Mouse (Mus musculus) CH12.LX (cell line): ENCODE data around the gene Dag1. TPM values are rescaled to one million over a fixed set of nuclear protein-coding genes. Genes with fewer than 3 reads are reported as not detected.

Source experiments
- DNase-seq: peaks from one replicate; pipeline ENCODE4 v3.0.0-alpha.2; 2013; ENCODE audit errors: extremely low read depth
- H3K27ac ChIP-seq: 2 replicates; pipeline ENCODE4 v1.5.1; 2012; ENCODE audit warnings: low read depth, mild to moderate bottlenecking, control low read depth, moderate library complexity; ENCODE audit not compliant: insufficient read depth
- H3K27me3 ChIP-seq: replicated peaks from 2 replicates; pipeline ENCODE3; 2012; ENCODE audit warnings: inconsistent platforms
- H3K36me3 ChIP-seq, 2 experiments: replicated peaks in 1 of 2; 2 replicates each; pipeline versions ENCODE3 to v1.6.1; 2012; ENCODE audit warnings: inconsistent platforms in 1 of 2, low read length in 1 of 2, mild to moderate bottlenecking in 1 of 2, mixed read lengths in 1 of 2, moderate library complexity in 1 of 2; ENCODE audit not compliant: control insufficient read depth in 1 of 2, insufficient read depth in 1 of 2
- H3K4me1 ChIP-seq, 2 experiments: 2 replicates each; pipeline ENCODE4 v1.6.1; 2012; ENCODE audit warnings: inconsistent platforms in 1 of 2, moderate library complexity in 1 of 2; ENCODE audit not compliant: insufficient read depth in 2 of 2, control insufficient read depth in 1 of 2
- H3K4me2 ChIP-seq: 2 replicates; pipeline ENCODE4 v1.6.1; 2012; ENCODE audit warnings: low read depth, mild to moderate bottlenecking, control low read depth; ENCODE audit not compliant: poor library complexity, insufficient read depth, severe bottlenecking
- H3K4me3 ChIP-seq, 3 experiments: fragments of 150-350 bp in 1 of 3; sonication (generic) in 1 of 3; replicated peaks in 1 of 3; 2 replicates each; pipeline versions ENCODE3 to v1.5.1; 2011 to 2012; ENCODE audit warnings: low read depth in 2 of 3, low read length in 2 of 3, mild to moderate bottlenecking in 2 of 3, moderate library complexity in 2 of 3, control low read depth in 1 of 3, improper control_type of control experiment in 1 of 3, inconsistent platforms in 1 of 3, mixed read lengths in 1 of 3; ENCODE audit not compliant: poor library complexity in 1 of 3
- H3K79me2 ChIP-seq: replicated peaks from 2 replicates; pipeline ENCODE4 v1.6.1; 2012; ENCODE audit warnings: mild to moderate bottlenecking, moderate library complexity; ENCODE audit not compliant: control insufficient read depth, poor library complexity, insufficient read depth, severe bottlenecking; ENCODE audit errors: extremely low read depth
- H3K9ac ChIP-seq: 2 replicates; pipeline ENCODE4 v1.6.1; 2012; ENCODE audit warnings: low read depth, mild to moderate bottlenecking, control low read depth, moderate library complexity; ENCODE audit not compliant: insufficient read depth
- H3K9me3 ChIP-seq: replicated peaks from 2 replicates; pipeline ENCODE3; 2012; ENCODE audit warnings: low read length, inconsistent platforms, mixed read lengths
- BHLHE40 ChIP-seq: IDR thresholded peaks from 2 replicates; pipeline ENCODE4 v1.6.1; 2011; ENCODE audit warnings: mild to moderate bottlenecking, low read depth, low read length, improper control_type of control experiment
- EP300 ChIP-seq: IDR thresholded peaks from 2 replicates; pipeline ENCODE4 v1.6.1; 2011; ENCODE audit warnings: low read length, improper control_type of control experiment
- ETS1 ChIP-seq: conservative IDR thresholded peaks from 2 replicates; pipeline ENCODE4 v1.6.1; 2012; ENCODE audit warnings: low read depth, mild to moderate bottlenecking, inconsistent platforms, low read length, improper control_type of control experiment, moderate library complexity
- GABPA ChIP-seq: IDR thresholded peaks from 2 replicates; pipeline ENCODE4 v1.6.1; 2012; ENCODE audit warnings: low read depth, low read length, improper control_type of control experiment, inconsistent platforms; ENCODE audit not compliant: insufficient replicate concordance
- HCFC1 ChIP-seq: IDR thresholded peaks from 2 replicates; pipeline ENCODE4 v1.6.1; 2012; ENCODE audit warnings: low read depth, mild to moderate bottlenecking, inconsistent platforms, low read length, improper control_type of control experiment
- JUND ChIP-seq: conservative IDR thresholded peaks from 2 replicates; pipeline ENCODE4 v1.6.1; 2011; ENCODE audit warnings: low read depth, low read length, improper control_type of control experiment
- KAT2A ChIP-seq: IDR thresholded peaks from 2 replicates; pipeline ENCODE4 v1.6.1; 2012; ENCODE audit warnings: low read length, improper control_type of control experiment, inconsistent platforms; ENCODE audit not compliant: insufficient replicate concordance
- MAX ChIP-seq: IDR thresholded peaks from 2 replicates; pipeline ENCODE4 v1.6.1; 2011; ENCODE audit warnings: low read length, improper control_type of control experiment
- MXI1 ChIP-seq: IDR thresholded peaks from 2 replicates; pipeline ENCODE4 v1.6.1; 2011; ENCODE audit warnings: mild to moderate bottlenecking, low read depth, low read length, improper control_type of control experiment
- MYC ChIP-seq: IDR thresholded peaks from 2 replicates; pipeline ENCODE4 v1.6.1; 2011; ENCODE audit warnings: low read depth, mild to moderate bottlenecking, improper control_type of control experiment, low read length
- NRF1 ChIP-seq: IDR thresholded peaks from 2 replicates; pipeline ENCODE4 v1.6.1; 2014; ENCODE audit warnings: low read depth, mild to moderate bottlenecking, inconsistent platforms, low read length, improper control_type of control experiment, moderate library complexity
- POLR2AphosphoS2 ChIP-seq: IDR thresholded peaks from 2 replicates; pipeline ENCODE4 v1.6.1; 2011; ENCODE audit warnings: low read depth, low read length, improper control_type of control experiment
- RCOR1 ChIP-seq: conservative IDR thresholded peaks from 2 replicates; pipeline ENCODE4 v1.6.1; 2012; ENCODE audit warnings: low read depth, mild to moderate bottlenecking, inconsistent platforms, low read length, improper control_type of control experiment
- SIN3A ChIP-seq: IDR thresholded peaks from 2 replicates; pipeline ENCODE4 v1.6.1; 2012; ENCODE audit warnings: low read length, improper control_type of control experiment, inconsistent platforms
- UBTF ChIP-seq: IDR thresholded peaks from 2 replicates; pipeline ENCODE4 v1.6.1; 2012; ENCODE audit warnings: low read depth, mild to moderate bottlenecking, inconsistent platforms, low read length, improper control_type of control experiment, moderate library complexity
- USF2 ChIP-seq: conservative IDR thresholded peaks from 2 replicates; pipeline ENCODE4 v1.6.1; 2011; ENCODE audit warnings: low read depth, low read length, improper control_type of control experiment
- ZC3H11A ChIP-seq: IDR thresholded peaks from 2 replicates; pipeline ENCODE4 v1.6.1; 2012; ENCODE audit warnings: low read depth, mild to moderate bottlenecking, inconsistent platforms, low read length, improper control_type of control experiment
- ZKSCAN1 ChIP-seq: IDR thresholded peaks from 2 replicates; pipeline ENCODE4 v1.6.1; 2012; ENCODE audit warnings: low read depth, inconsistent platforms, low read length, improper control_type of control experiment, borderline replicate concordance
- ZMIZ1 ChIP-seq: IDR thresholded peaks from 2 replicates; pipeline ENCODE4 v1.6.1; 2012; ENCODE audit warnings: low read depth, mild to moderate bottlenecking, inconsistent platforms, low read length, improper control_type of control experiment
- ZNF384 ChIP-seq: IDR thresholded peaks from 2 replicates; pipeline ENCODE4 v1.6.1; 2012; ENCODE audit warnings: low read depth, low read length, improper control_type of control experiment, inconsistent platforms
- dilution Hi-C: fragments of 300-500 bp; cut with MboI; formaldehyde crosslinking; loops from 2 replicates; pipeline ENCODE4 v1.14.3; 2020; ENCODE audit warnings: low sequenced_read_pairs; ENCODE audit not compliant: extremely low pct_unique_long_range_greater_than_20kb, extremely low pct_ligation_motif_present
- in situ Hi-C: fragments of 300-500 bp; cut with MboI; formaldehyde crosslinking; loops from 3 replicates; pipeline ENCODE4 v1.14.3; 2019; ENCODE audit warnings: low sequenced_read_pairs, low pct_ligation_motif_present, low pct_unique_long_range_greater_than_20kb, mixed read lengths
- polyA plus RNA-seq: library from polyadenylated mRNA; unstranded; fragments of >175 nt; gene quantifications from 2 replicates; pipeline ENCODE4 v1.2.1, GENCODE M21; 2012; ENCODE audit warnings: low read depth; ENCODE audit not compliant: insufficient read length
- total RNA-seq, 2 experiments: library from RNA; depleted of rRNA; stranded (reverse); fragments of 300-350 nt in 1 of 2; fragments of >200 nt in 1 of 2; gene quantifications; 2 replicates each; pipeline ENCODE4 v1.2.3; 2012 to 2014

Dag1 gene
- total and polyA plus RNA-seq, 3 experiments: 1.7 to 5.7 (median 3.9) TPM

GRCm38 (mm10) chr9:108264191-108264921 lies 598 bp upstream of the Dag1 start:
- peaks cover 4 to 27% of the 10 kb centered on the region in 2 experiments for H3K4me1 ChIP-seq
- peaks cover 5% of the 10 kb centered on the region for H3K27me3 ChIP-seq
- peak overlapping the region; percentile 62 for H3K9ac ChIP-seq
- peak overlapping the region; percentile 65 to 83 (median 75) for H3K4me3 ChIP-seq
- no peaks in the 10 kb centered on the region for H3K79me2 ChIP-seq
- H3K4me2 ChIP-seq: peak overlapping the region; percentile 60
- DNase-seq: no peak
- H3K27ac ChIP-seq: no peak overlapping the region
- in situ Hi-C loops: no loop called here
- dilution Hi-C loops: no loop called here
- TF ChIP-seq MXI1 (no peak), MYC (no peak), RCOR1 (no peak), ETS1 (no peak), SIN3A (no peak), KAT2A (no peak), POLR2AphosphoS2 (no peak), UBTF (no peak), USF2 (no peak), MAX (no peak), EP300 (no peak), ZC3H11A (no peak), ZKSCAN1 (no peak), NRF1 (no peak), GABPA (no peak), ZNF384 (no peak), BHLHE40 (no peak), HCFC1 (no peak), JUND (no peak)
- TF ChIP-seq, all 38 proteins: peak for 0
- H3K9me3 ChIP-seq: no peaks in the 10 kb centered on the region
- H3K36me3 ChIP-seq: no peaks in the 10 kb centered on the region

GRCm38 (mm10) chr9:108263131-108263681 lies 552 bp downstream of the Dag1 start:
- no peak for TF ChIP-seq ZMIZ1
- TF ChIP-seq MAX: peak; percentile 6; the same call in 1 of the 2 replicates
- TF ChIP-seq UBTF: 0 out of 2 replicates have a peak, but pooled peaks have one; percentile 42
- TF ChIP-seq, all 38 proteins: peak for 2
- dilution Hi-C loops: no loop called here

More at GRCm38 (mm10) chr9:108263131-108263681, 552 bp downstream of the Dag1 start:
- peaks cover 2 to 27% of the 10 kb centered on the region in 2 experiments for H3K4me1 ChIP-seq
- in situ Hi-C loops: no loop called here
- peak overlapping the region; percentile 60 for H3K4me2 ChIP-seq
- no peak overlapping the region for H3K27ac ChIP-seq
- peak overlapping the region; percentile 57 to 83 (median 75) for H3K4me3 ChIP-seq
- H3K79me2 ChIP-seq: no peaks in the 10 kb centered on the region
- H3K36me3 ChIP-seq: no peaks in the 10 kb centered on the region
- peak overlapping the region; percentile 42 for H3K9ac ChIP-seq
- no peaks in the 10 kb centered on the region for H3K9me3 ChIP-seq
- no peak for DNase-seq
- peaks cover 2% of the 10 kb centered on the region for H3K27me3 ChIP-seq
